Mouse (Mus musculus) embryonic facial prominence, embryonic 13.5 days (tissue): ENCODE measurements around the gene Atg4b. TPM values are rescaled to one million over a fixed set of nuclear protein-coding genes. Genes with fewer than 3 reads are reported as not detected.

Experiments used
- ATAC-seq: fragments of 200-750 bp; cut with Nextera tagmentation; 2 replicates; pipeline ENCODE4 v1.8.0; 2017; ENCODE audit warnings: low read depth; ENCODE audit not compliant: insufficient number of reproducible peaks, insufficient read depth, low FRiP score, low TSS enrichment
- H3K27ac ChIP-seq: fragments of 300-500 bp; sonication (generic); 2 replicates; pipeline ENCODE4 v1.5.1; 2015; ENCODE audit warnings: moderate library complexity, mild to moderate bottlenecking, inconsistent platforms
- H3K27me3 ChIP-seq: fragments of 300-500 bp; sonication (generic); 2 replicates; pipeline ENCODE4 v1.6.1; 2015; ENCODE audit warnings: mild to moderate bottlenecking, inconsistent platforms
- H3K36me3 ChIP-seq: fragments of 300-500 bp; sonication (generic); 2 replicates; pipeline ENCODE4 v1.6.1; 2015; ENCODE audit warnings: mild to moderate bottlenecking, inconsistent platforms
- H3K4me1 ChIP-seq: fragments of 300-500 bp; sonication (generic); 2 replicates; pipeline ENCODE4 v1.6.1; 2015; ENCODE audit warnings: inconsistent platforms
- H3K4me2 ChIP-seq: fragments of 300-500 bp; sonication (generic); 2 replicates; pipeline ENCODE4 v1.6.1; 2015; ENCODE audit warnings: moderate library complexity, mild to moderate bottlenecking, inconsistent platforms
- H3K4me3 ChIP-seq: fragments of 300-500 bp; sonication (generic); 2 replicates; pipeline ENCODE4 v1.5.1; 2015; ENCODE audit warnings: mild to moderate bottlenecking, inconsistent platforms
- H3K9ac ChIP-seq: fragments of 300-500 bp; sonication (generic); 2 replicates; pipeline ENCODE4 v1.6.1; 2015; ENCODE audit warnings: mild to moderate bottlenecking, inconsistent platforms
- H3K9me3 ChIP-seq: fragments of 300-500 bp; sonication (generic); 2 replicates; pipeline ENCODE4 v1.6.1; 2016; ENCODE audit warnings: inconsistent platforms
- WGBS: fragments of 180-500 bp; shearing (Covaris S2); methylation state at CpG from one replicate; pipeline ENCODE4 v1.1.7; 2015; ENCODE audit warnings: mixed read lengths; 5-methylcytosine and 5-hydroxymethylcytosine counted together
- polyA plus RNA-seq: library from polyadenylated mRNA; unstranded; fragments of >200 nt; fragmentation: Nextera tagmentation; extraction: Ambion mirVana; gene quantifications from 2 replicates; pipeline ENCODE4 v1.2.1, GENCODE M21; 2015

Atg4b gene
- polyA plus RNA-seq, 1 experiment from 2014 or later: 90.4 TPM

GRCm38 (mm10) chr1:93801741-93802238 lies 50.5 kb downstream of the Atg4b start, which contains the start of gene Dtymk:
Gene Dtymk, minus strand, starts transcription at chr1:93801934.
- Histone ChIP-seq H3K27ac (peak within 1 kb of the TSS; percentile 88), H3K4me1 (peaks cover 42% of the 10 kb centered on the region), H3K4me3 (peak within 1 kb of the TSS; percentile 80), H3K27me3 (no peaks in the 10 kb centered on the region), H3K9ac (peak within 1 kb of the TSS; percentile 86), H3K4me2 (peak within 1 kb of the TSS; percentile 84), H3K36me3 (peaks cover 48% of the 10 kb centered on the region), H3K9me3 (no peaks in the 10 kb centered on the region)
- under 1% methylated on average over 42 of the region's 42 CpGs for WGBS
- peak; percentile 54 for ATAC-seq

- H3K9me3 ChIP-seq: no peaks in the 10 kb centered on the region
- peaks cover 40% of the 10 kb centered on the region for H3K4me1 ChIP-seq
- no peaks in the 10 kb centered on the region for H3K27me3 ChIP-seq
- H3K27ac ChIP-seq: peak overlapping the region; percentile 88
- H3K4me3 ChIP-seq: peak overlapping the region; percentile 80
- peak overlapping the region; percentile 91 for H3K4me2 ChIP-seq
- no peak for ATAC-seq
- peaks cover 45% of the 10 kb centered on the region for H3K36me3 ChIP-seq
- H3K9ac ChIP-seq: no peak overlapping the region
- WGBS: 89% methylated on average over 5 of the region's 5 CpGs
Measured at GRCm38 (mm10) chr1:93802771-93803170, 51.5 kb downstream of the Atg4b start.

GRCm38 (mm10) chr1:93803556-93804507 lies 52.5 kb downstream of the Atg4b start, which contains the start of gene Ing5:
Gene Ing5, plus strand, starts transcription at chr1:93803965.
- ATAC-seq: peak; percentile 95
- Histone ChIP-seq H3K27ac (peak within 1 kb of the TSS; percentile 97), H3K36me3 (peaks cover 45% of the 10 kb centered on the region), H3K4me1 (peaks cover 38% of the 10 kb centered on the region), H3K4me3 (peak within 1 kb of the TSS; percentile 73), H3K4me2 (peak within 1 kb of the TSS; percentile 91), H3K9me3 (no peaks in the 10 kb centered on the region), H3K9ac (peak within 1 kb of the TSS; percentile 86), H3K27me3 (no peaks in the 10 kb centered on the region)
- under 1% methylated on average over 93 of the region's 94 CpGs for WGBS

- H3K9me3 ChIP-seq: no peaks in the 10 kb centered on the region
- H3K27ac ChIP-seq: no peak overlapping the region
- no peaks in the 10 kb centered on the region for H3K27me3 ChIP-seq
- H3K4me3 ChIP-seq: peak overlapping the region; percentile 73
- peaks cover 42% of the 10 kb centered on the region for H3K36me3 ChIP-seq
- ATAC-seq: no peak
- peak overlapping the region; percentile 91 for H3K4me2 ChIP-seq
- H3K4me1 ChIP-seq: peaks cover 38% of the 10 kb centered on the region
- WGBS: 82% methylated on average over 4 of the region's 4 CpGs
- H3K9ac ChIP-seq: peak overlapping the region; percentile 86
Measured at GRCm38 (mm10) chr1:93804818-93805217, 53.5 kb downstream of the Atg4b start.

GRCm38 (mm10) chr1:93805221-93805951 lies 54.1 kb downstream of the Atg4b start:
- no peak for ATAC-seq
- WGBS: 68% methylated on average over 5 of the region's 5 CpGs
- Histone ChIP-seq H3K27me3 (no peaks in the 10 kb centered on the region), H3K9ac (peak overlapping the region; percentile 86; the same call in 1 of the 2 replicates), H3K4me3 (no peak overlapping the region; the same call in 1 of the 2 replicates), H3K27ac (no peak overlapping the region), H3K4me2 (peak overlapping the region; percentile 91; the same call in 1 of the 2 replicates), H3K4me1 (peaks cover 38% of the 10 kb centered on the region), H3K36me3 (peaks cover 43% of the 10 kb centered on the region), H3K9me3 (no peaks in the 10 kb centered on the region)

GRCm38 (mm10) chr1:93808871-93809270 lies 57.6 kb downstream of the Atg4b start:
- H3K36me3 ChIP-seq: peaks cover 73% of the 10 kb centered on the region

GRCm38 (mm10) chr1:93810011-93810410 lies 58.7 kb downstream of the Atg4b start:
- 94% methylated on average over 3 of the region's 3 CpGs for WGBS
- Histone ChIP-seq H3K27ac (no peak overlapping the region), H3K36me3 (peaks cover 84% of the 10 kb centered on the region), H3K4me2 (no peak overlapping the region), H3K9me3 (no peaks in the 10 kb centered on the region), H3K27me3 (no peaks in the 10 kb centered on the region), H3K4me1 (peaks cover 7% of the 10 kb centered on the region), H3K4me3 (no peak overlapping the region), H3K9ac (no peak overlapping the region)
- ATAC-seq: no peak

More at GRCm38 (mm10) chr1:93808871-93809270, 57.6 kb downstream of the Atg4b start:
- no peak for ATAC-seq
- H3K4me2 ChIP-seq: no peak overlapping the region
- no peak overlapping the region for H3K4me3 ChIP-seq
- H3K27me3 ChIP-seq: no peaks in the 10 kb centered on the region
- no peak overlapping the region for H3K27ac ChIP-seq
- 95% methylated on average over 4 of the region's 4 CpGs for WGBS
- H3K4me1 ChIP-seq: peaks cover 15% of the 10 kb centered on the region
- H3K9ac ChIP-seq: no peak overlapping the region
- no peaks in the 10 kb centered on the region for H3K9me3 ChIP-seq

- H3K9ac ChIP-seq: no peak overlapping the region
- no peaks in the 10 kb centered on the region for H3K9me3 ChIP-seq
- peaks cover 91% of the 10 kb centered on the region for H3K36me3 ChIP-seq
- H3K4me1 ChIP-seq: no peaks in the 10 kb centered on the region
- no peak overlapping the region for H3K4me3 ChIP-seq
- no peak for ATAC-seq
- no peaks in the 10 kb centered on the region for H3K27me3 ChIP-seq
- 92% methylated on average over 8 of the region's 8 CpGs for WGBS
- no peak overlapping the region for H3K27ac ChIP-seq
- H3K4me2 ChIP-seq: no peak overlapping the region
Measured at GRCm38 (mm10) chr1:93811495-93812039, 60.3 kb downstream of the Atg4b start.

GRCm38 (mm10) chr1:93817823-93818532 lies 66.7 kb downstream of the Atg4b start:
- Histone ChIP-seq H3K36me3 (peaks cover 88% of the 10 kb centered on the region), H3K9me3 (no peaks in the 10 kb centered on the region), H3K27ac (no peak overlapping the region), H3K4me3 (no peak overlapping the region), H3K4me1 (no peaks in the 10 kb centered on the region), H3K27me3 (no peaks in the 10 kb centered on the region), H3K4me2 (no peak overlapping the region), H3K9ac (no peak overlapping the region)
- 91% methylated on average over 8 of the region's 8 CpGs for WGBS
- ATAC-seq: no peak

GRCm38 (mm10) chr1:93818722-93819121 lies 67.4 kb downstream of the Atg4b start:
- H3K4me3 ChIP-seq: no peak overlapping the region
- H3K27me3 ChIP-seq: no peaks in the 10 kb centered on the region
- H3K36me3 ChIP-seq: peaks cover 80% of the 10 kb centered on the region
- no peak overlapping the region for H3K4me2 ChIP-seq
- no peak for ATAC-seq
- no peak overlapping the region for H3K9ac ChIP-seq
- 93% methylated on average over 7 of the region's 7 CpGs for WGBS
- H3K4me1 ChIP-seq: no peaks in the 10 kb centered on the region
- H3K27ac ChIP-seq: no peak overlapping the region
- no peaks in the 10 kb centered on the region for H3K9me3 ChIP-seq
